8 mouse cellular contexts compared by ENCODE assay signal in the genomic region with DNA sequence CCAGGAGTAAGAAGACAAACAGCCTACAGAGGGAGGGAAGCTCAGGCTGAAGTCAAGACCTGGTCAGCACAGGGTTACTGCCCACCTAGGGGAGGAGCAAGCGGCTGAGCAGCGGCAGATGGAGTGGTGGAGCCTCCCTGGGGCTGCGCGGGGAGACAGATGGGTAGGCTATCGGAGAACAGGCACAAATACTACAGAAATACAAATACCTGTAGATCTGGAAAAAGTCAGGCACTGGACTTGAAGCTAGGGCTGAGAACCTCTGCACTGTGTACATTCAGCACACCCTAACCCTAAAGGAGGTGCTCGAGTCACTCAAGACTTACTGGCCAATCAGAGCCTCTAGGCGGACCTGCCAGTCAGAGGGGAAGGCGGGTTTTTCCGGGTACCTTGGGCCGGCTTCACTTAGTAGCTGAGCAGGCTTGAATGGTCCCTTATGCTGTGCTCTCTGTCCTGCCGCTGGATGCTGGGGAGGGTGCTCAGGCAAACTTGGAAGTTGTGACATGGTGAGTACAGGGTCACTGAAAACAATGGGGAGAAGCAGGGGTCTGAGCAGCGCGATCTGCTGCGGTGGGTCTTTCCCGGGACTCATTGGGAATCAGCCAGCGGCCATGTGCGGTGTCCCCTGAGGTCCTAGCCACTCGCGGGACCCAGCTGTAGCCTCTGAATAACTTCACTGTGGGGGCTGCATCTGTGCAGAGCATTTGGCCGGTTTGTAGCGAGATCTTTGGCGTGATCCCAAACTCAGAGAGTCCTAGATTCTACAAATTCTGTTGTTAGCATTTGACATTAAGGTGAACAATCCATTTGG. TPM values are rescaled to one million over a fixed set of nuclear protein-coding genes. Genes with fewer than 3 reads are reported as not detected.
DNase-seq lines count a peak whose midpoint lies in the region; ATAC-seq and TF ChIP-seq lines count a peak whose summit lies in the region.
"Not testable (repeated sequence)": the region's sequence is repeated elsewhere in the genome, so short reads cannot be mapped to it uniquely, and the experiment has no call there.

A gene (plus strand): TSS at position 140 of the 811 bp plus-strand sequence.

- H3K27me3 ChIP-seq in C2C12 (ENCODE audit: control insufficient read depth, insufficient read depth, insufficient read length); erythroblast, embryonic 14.5 days (ENCODE audit: control insufficient read depth); heart, embryonic 11.5 days (ENCODE audit: control insufficient read depth, insufficient read depth, low read length); kidney, embryonic 16.5 days (ENCODE audit: insufficient read depth, low read length); liver, adult 2 months (ENCODE audit: control insufficient read depth, insufficient read depth, low read length); myocyte (ENCODE audit: control insufficient read depth, insufficient read depth, insufficient read length); splenic B cell, adult 2 months (ENCODE audit: control insufficient read depth, insufficient read depth, low read length, poor library complexity, severe bottlenecking): not testable (repeated sequence)

- not testable (repeated sequence) for H3K4me1 ChIP-seq in erythroblast, embryonic 14.5 days (ENCODE audit: control insufficient read depth); heart, embryonic 11.5 days (ENCODE audit: control insufficient read depth, insufficient read depth, low read length); kidney, embryonic 16.5 days (ENCODE audit: insufficient read depth, low read length); liver, adult 2 months (ENCODE audit: control insufficient read depth, insufficient read depth, low read length)

- H3K4me2 ChIP-seq in heart, embryonic 11.5 days: peak within 1 kb of the TSS; percentile 60
- H3K4me2 ChIP-seq in kidney, embryonic 16.5 days (replicated peaks; ENCODE audit: low read depth, low read length): peak within 1 kb of the TSS; percentile 53
- peak within 1 kb of the TSS; percentile 86 for H3K4me2 ChIP-seq in myocyte (ENCODE audit: low read depth)

- H3K9me3 ChIP-seq in erythroblast, embryonic 14.5 days (ENCODE audit: control insufficient read depth, low read length); heart, embryonic 11.5 days (replicated peaks; ENCODE audit: control insufficient read depth, low read length); kidney, embryonic 16.5 days (ENCODE audit: low read length): not testable (repeated sequence)

- H3ac ChIP-seq in C2C12 (ENCODE audit: control insufficient read depth, insufficient read length, low read depth): peak within 1 kb of the TSS; percentile 64
- H3ac ChIP-seq in myocyte (ENCODE audit: control insufficient read depth, insufficient read length): not testable (repeated sequence)

- TF ChIP-seq CTCF in C2C12 (IDR thresholded peaks at IDR 0.05; ENCODE audit: control insufficient read depth, insufficient read depth, insufficient read length); brain, embryonic 14.5 days (IDR thresholded peaks at IDR 0.05; ENCODE audit: borderline replicate concordance, extremely low read depth, insufficient read depth, insufficient read length); liver, adult 2 months (IDR thresholded peaks at IDR 0.05; ENCODE audit: low read depth, low read length): not testable (repeated sequence)

- H3K4me3 ChIP-seq in C2C12 (ENCODE audit: insufficient read depth, poor library complexity, severe bottlenecking) (peak within 1 kb of the TSS; percentile 46), myocyte (peak within 1 kb of the TSS; percentile 51)
- H3K4me3 ChIP-seq in erythroblast, embryonic 14.5 days (replicated peaks): peak within 1 kb of the TSS; percentile 60
- peak within 1 kb of the TSS; percentile 53 for H3K4me3 ChIP-seq in heart, embryonic 11.5 days (ENCODE audit: low read depth, low read length)
- H3K4me3 ChIP-seq in kidney, embryonic 16.5 days (ENCODE audit: low read length): peak within 1 kb of the TSS; percentile 60
- peak within 1 kb of the TSS; percentile 71 for H3K4me3 ChIP-seq in liver, adult 2 months (ENCODE audit: insufficient read depth, low read depth, low read length)

- TF ChIP-seq POLR2A in brain, embryonic 14.5 days (IDR thresholded peaks at IDR 0.05; ENCODE audit: borderline replicate concordance, extremely low read depth, insufficient read depth, insufficient read length, poor library complexity, severe bottlenecking); liver, adult 2 months (IDR thresholded peaks at IDR 0.05; ENCODE audit: extremely low read depth, insufficient read depth, low read length): not testable (repeated sequence)
- peak; percentile 31 for TF ChIP-seq POLR2A in myocyte (IDR thresholded peaks at IDR 0.05; ENCODE audit: insufficient read length, low read depth)

- H3K36me3 ChIP-seq in C2C12 (ENCODE audit: control insufficient read depth, insufficient read depth); erythroblast, embryonic 14.5 days (ENCODE audit: control insufficient read depth); heart, embryonic 11.5 days (ENCODE audit: control insufficient read depth, insufficient read depth, low read length); kidney, embryonic 16.5 days (ENCODE audit: insufficient read depth, low read length); liver, adult 2 months (ENCODE audit: control insufficient read depth, insufficient read depth, low read length); myocyte (ENCODE audit: control insufficient read depth, insufficient read depth); splenic B cell, adult 2 months (ENCODE audit: control insufficient read depth, insufficient read depth, low read length, poor library complexity, severe bottlenecking): not testable (repeated sequence)

- peak; percentile 100 for ATAC-seq in heart, embryonic 11.5 days (replicated peaks; ENCODE audit: insufficient number of reproducible peaks, low FRiP score, low TSS enrichment)
- peak; percentile 100 for ATAC-seq in kidney, embryonic 16.5 days (ENCODE audit: low FRiP score, low TSS enrichment)

- DNase-seq in brain, embryonic 14.5 days (ENCODE audit: low read depth): peak; percentile 94
- peak; percentile 81 for DNase-seq in liver, adult 2 months (ENCODE audit: extremely low read depth, low read depth, low spot score)
- peak; percentile 84 for DNase-seq in splenic B cell, adult 2 months (ENCODE audit: low read depth, low spot score)

- not testable (repeated sequence) for H3K27ac ChIP-seq in heart, embryonic 11.5 days (ENCODE audit: low read depth, low read length); liver, adult 2 months (replicated peaks; ENCODE audit: insufficient read depth, low read depth, low read length)
- H3K27ac ChIP-seq in kidney, embryonic 16.5 days (ENCODE audit: low read length): peak within 1 kb of the TSS; percentile 34; the same call in 1 of the 2 replicates

- peaks cover 22% of the 10 kb centered on the region for H3K79me2 ChIP-seq in C2C12 (ENCODE audit: control insufficient read depth, insufficient read depth)
- not testable (repeated sequence) for H3K79me2 ChIP-seq in liver, adult 2 months (ENCODE audit: control insufficient read depth, insufficient read depth, low read length); myocyte (ENCODE audit: control insufficient read depth, insufficient read depth)

- peaks cover 12% of the 10 kb centered on the region for H3K79me3 ChIP-seq in C2C12 (ENCODE audit: low read depth)

- WGBS in heart, embryonic 11.5 days (ENCODE audit: insufficient replicate concordance): under 1% methylated on average over 22 of the region's 22 CpGs
- WGBS in kidney, embryonic 16.5 days: under 1% methylated on average over 22 of the region's 22 CpGs
- WGBS in liver, adult 2 months: under 1% methylated on average over 22 of the region's 22 CpGs

- H3K9ac ChIP-seq in heart, embryonic 11.5 days (ENCODE audit: low read depth, low read length): peak within 1 kb of the TSS; percentile 70
- peak within 1 kb of the TSS; percentile 56 for H3K9ac ChIP-seq in kidney, embryonic 16.5 days (replicated peaks; ENCODE audit: low read length)
- H3K9ac ChIP-seq in liver, adult 2 months (ENCODE audit: low read depth, low read length): peak within 1 kb of the TSS; percentile 22

RNA-seq across cellular contexts. Expression of the gene that starts here (rescaled TPM):
- 0.88 TPM for polyA plus RNA-seq in C2C12 (2012; fragmentation: generic; extraction: Trizol)
- polyA plus RNA-seq in brain, embryonic 14.5 days (2012; rRNA removed): 0.05 and 0.09 TPM in 2 replicates
- polyA plus RNA-seq in erythroblast, embryonic 14.5 days (2012): not detected in 2 replicates
- polyA plus RNA-seq in heart, embryonic 11.5 days (2014; fragmentation: Nextera tagmentation; extraction: Ambion mirVana): 0.44 and 0.62 TPM in 2 replicates
- 0.72 and 0.76 TPM in 2 replicates for polyA plus RNA-seq in kidney, embryonic 16.5 days (2015; fragmentation: Nextera tagmentation; extraction: Ambion mirVana)
- 0.07 TPM in 1 of 2 replicates, not detected in the other for total RNA-seq in liver, adult 2 months (2014; rRNA removed)
- 1.0 and 3.1 TPM in 2 replicates for polyA plus RNA-seq in liver, adult 2 months (2012; rRNA removed)
- polyA plus RNA-seq in myocyte (2012; fragmentation: generic; extraction: Trizol): 0.96 TPM

Comparison
In these comparisons a context has a peak if more than half of its experiments do, and no peak if none do; other contexts are left out.
1. Peak in DNase-seq in brain, embryonic 14.5 days; RNA of the gene not detected or under 1 TPM.
2. Peak in ATAC-seq, H3K4me3 ChIP-seq, H3K9ac ChIP-seq and H3K4me2 ChIP-seq in heart, embryonic 11.5 days; RNA of the gene not detected or under 1 TPM.
3. Peak in ATAC-seq, H3K4me3 ChIP-seq, H3K27ac ChIP-seq, H3K9ac ChIP-seq and H3K4me2 ChIP-seq in kidney, embryonic 16.5 days; RNA of the gene not detected or under 1 TPM.